Mouse (Mus musculus): ENCODE results near the gene Pusl1. TPM values are rescaled to one million over a fixed set of nuclear protein-coding genes. Genes with fewer than 3 reads are reported as not detected.
A peak's percentile ranks its signal among the peaks of the same experiment; 100 is the strongest.

The Pusl1 gene
- total and polyA plus RNA-seq, 2 experiments from 2014 or later: 54.3 to 95.9 TPM

GRCm38 (mm10) chr4:155896461-155896860 is 4.9 kb upstream of the Pusl1 start:
- WGBS: 97% methylated on average over 12 of the region's 12 CpGs
- no peak for DNase-seq (ENCODE audit: low spot score)
- H3K27ac ChIP-seq (ENCODE audit: low read depth, low read length): no peak overlapping the region
- peaks cover 38% of the 10 kb centered on the region for H3K36me3 ChIP-seq (ENCODE audit: insufficient read depth, low read length)
- TF ChIP-seq CTCF (IDR thresholded peaks at IDR 0.05): no peak
- H3K4me1 ChIP-seq (ENCODE audit: insufficient read depth, low read length): peaks cover 22% of the 10 kb centered on the region
- H3K4me3 ChIP-seq (ENCODE audit: low read depth, low read length): no peak overlapping the region
- H3K27me3 ChIP-seq (ENCODE audit: insufficient read depth, low read length): no peaks in the 10 kb centered on the region
- H3K4me2 ChIP-seq (ENCODE audit: low read depth, low read length, poor library complexity, severe bottlenecking): no peak overlapping the region
- no peak for ATAC-seq (ENCODE audit: low FRiP score)
- H3K9ac ChIP-seq (replicated peaks; ENCODE audit: low read length, poor library complexity, severe bottlenecking): no peak overlapping the region
- H3K9me3 ChIP-seq (ENCODE audit: low read length): no peaks in the 10 kb centered on the region

GRCm38 (mm10) chr4:155895826-155896225 is 4.2 kb upstream of the Pusl1 start:
- no peak overlapping the region for H3K9ac ChIP-seq (replicated peaks; ENCODE audit: low read length, poor library complexity, severe bottlenecking)
- H3K9me3 ChIP-seq (ENCODE audit: low read length): no peaks in the 10 kb centered on the region
- no peak for TF ChIP-seq CTCF (IDR thresholded peaks at IDR 0.05)
- H3K4me3 ChIP-seq (ENCODE audit: low read depth, low read length): no peak overlapping the region
- H3K27me3 ChIP-seq (ENCODE audit: insufficient read depth, low read length): no peaks in the 10 kb centered on the region
- WGBS: 94% methylated on average over 4 of the region's 4 CpGs
- no peak overlapping the region for H3K27ac ChIP-seq (ENCODE audit: low read depth, low read length)
- peaks cover 32% of the 10 kb centered on the region for H3K36me3 ChIP-seq (ENCODE audit: insufficient read depth, low read length)
- peaks cover 22% of the 10 kb centered on the region for H3K4me1 ChIP-seq (ENCODE audit: insufficient read depth, low read length)
- DNase-seq (ENCODE audit: low spot score) (no peak), ATAC-seq (ENCODE audit: low FRiP score) (no peak)
- peak overlapping the region; percentile 93 for H3K4me2 ChIP-seq (ENCODE audit: low read depth, low read length, poor library complexity, severe bottlenecking)

GRCm38 (mm10) chr4:155895216-155895615 is 3.6 kb upstream of the Pusl1 start:
- peaks cover 28% of the 10 kb centered on the region for H3K4me1 ChIP-seq (ENCODE audit: insufficient read depth, low read length)
- H3K4me3 ChIP-seq (ENCODE audit: low read depth, low read length): peak overlapping the region; percentile 94; the same call in 1 of the 2 replicates
- ATAC-seq (ENCODE audit: low FRiP score): no peak
- 28% methylated on average over 6 of the region's 6 CpGs for WGBS
- H3K36me3 ChIP-seq (ENCODE audit: insufficient read depth, low read length): peaks cover 29% of the 10 kb centered on the region
- H3K9me3 ChIP-seq (ENCODE audit: low read length): no peaks in the 10 kb centered on the region
- TF ChIP-seq CTCF (IDR thresholded peaks at IDR 0.05): no peak
- peak; percentile 82 for DNase-seq (ENCODE audit: low spot score)
- H3K27me3 ChIP-seq (ENCODE audit: insufficient read depth, low read length): no peaks in the 10 kb centered on the region
- peak overlapping the region; percentile 50; the same call in 1 of the 2 replicates for H3K9ac ChIP-seq (replicated peaks; ENCODE audit: low read length, poor library complexity, severe bottlenecking)
- H3K27ac ChIP-seq (ENCODE audit: low read depth, low read length): peak overlapping the region; percentile 72
- H3K4me2 ChIP-seq (ENCODE audit: low read depth, low read length, poor library complexity, severe bottlenecking): peak overlapping the region; percentile 93

GRCm38 (mm10) chr4:155894311-155894881 is 2.8 kb upstream of the Pusl1 start:
- peak overlapping the region; percentile 94 for H3K4me3 ChIP-seq (ENCODE audit: low read depth, low read length)
- DNase-seq (ENCODE audit: low spot score) (peak; percentile 68), ATAC-seq (ENCODE audit: low FRiP score) (no peak)
- H3K27ac ChIP-seq (ENCODE audit: low read depth, low read length): peak overlapping the region; percentile 72
- H3K9ac ChIP-seq (replicated peaks; ENCODE audit: low read length, poor library complexity, severe bottlenecking): peak overlapping the region; percentile 50
- H3K9me3 ChIP-seq (ENCODE audit: low read length): no peaks in the 10 kb centered on the region
- H3K4me1 ChIP-seq (ENCODE audit: insufficient read depth, low read length): peaks cover 28% of the 10 kb centered on the region
- H3K4me2 ChIP-seq (ENCODE audit: low read depth, low read length, poor library complexity, severe bottlenecking): peak overlapping the region; percentile 93
- H3K27me3 ChIP-seq (ENCODE audit: insufficient read depth, low read length): no peaks in the 10 kb centered on the region
- TF ChIP-seq CTCF (IDR thresholded peaks at IDR 0.05): peak; percentile 32
- 25% methylated on average over 8 of the region's 8 CpGs for WGBS
- peaks cover 25% of the 10 kb centered on the region for H3K36me3 ChIP-seq (ENCODE audit: insufficient read depth, low read length)

GRCm38 (mm10) chr4:155893212-155893690 is 1.7 kb upstream of the Pusl1 start:
- ATAC-seq (ENCODE audit: low FRiP score) (no peak), DNase-seq (ENCODE audit: low spot score) (no peak)
- Histone ChIP-seq H3K27ac (ENCODE audit: low read depth, low read length) (peak overlapping the region; percentile 98; the same call in 1 of the 2 replicates), H3K4me1 (ENCODE audit: insufficient read depth, low read length) (peaks cover 28% of the 10 kb centered on the region), H3K27me3 (ENCODE audit: insufficient read depth, low read length) (no peaks in the 10 kb centered on the region), H3K36me3 (ENCODE audit: insufficient read depth, low read length) (peaks cover 24% of the 10 kb centered on the region), H3K4me2 (ENCODE audit: low read depth, low read length, poor library complexity, severe bottlenecking) (peak overlapping the region; percentile 93), H3K9ac (replicated peaks; ENCODE audit: low read length, poor library complexity, severe bottlenecking) (peak overlapping the region; percentile 84), H3K9me3 (ENCODE audit: low read length) (no peaks in the 10 kb centered on the region), H3K4me3 (ENCODE audit: low read depth, low read length) (peak overlapping the region; percentile 94)
- 58% methylated on average over 8 of the region's 8 CpGs for WGBS
- no peak for TF ChIP-seq CTCF (IDR thresholded peaks at IDR 0.05)

GRCm38 (mm10) chr4:155892438-155893211 is 1.0 kb upstream of the Pusl1 start:
- ATAC-seq (ENCODE audit: low FRiP score) (peak; percentile 29), DNase-seq (ENCODE audit: low spot score) (peak; percentile 45)
- Histone ChIP-seq H3K4me3 (ENCODE audit: low read depth, low read length) (peak overlapping the region; percentile 94), H3K4me1 (ENCODE audit: insufficient read depth, low read length) (peaks cover 28% of the 10 kb centered on the region), H3K27ac (ENCODE audit: low read depth, low read length) (peak overlapping the region; percentile 98), H3K4me2 (ENCODE audit: low read depth, low read length, poor library complexity, severe bottlenecking) (peak overlapping the region; percentile 93), H3K9ac (replicated peaks; ENCODE audit: low read length, poor library complexity, severe bottlenecking) (peak overlapping the region; percentile 84), H3K36me3 (ENCODE audit: insufficient read depth, low read length) (peaks cover 28% of the 10 kb centered on the region), H3K9me3 (ENCODE audit: low read length) (no peaks in the 10 kb centered on the region), H3K27me3 (ENCODE audit: insufficient read depth, low read length) (no peaks in the 10 kb centered on the region)
- TF ChIP-seq CTCF (IDR thresholded peaks at IDR 0.05): no peak
- 4% methylated on average over 37 of the region's 37 CpGs for WGBS

Measured in midbrain, postnatal 0 days (tissue).